ENCODE assay signal across 5 mouse cellular contexts in genomic region chr7:60352206-60352605, GRCm38 (mm10).
DNase-seq lines count a peak whose midpoint lies in the region; ATAC-seq and TF ChIP-seq lines count a peak whose summit lies in the region.
"Not testable (repeated sequence)": the region's sequence is repeated elsewhere in the genome, so short reads cannot be mapped to it uniquely, and the experiment has no call there.

No protein-coding gene starts in this region.

- H3K4me1 ChIP-seq in midbrain, embryonic 14.5 days (ENCODE audit: control insufficient read depth, insufficient read depth, low read length): not testable (repeated sequence)

- not testable (repeated sequence) for H3K9me3 ChIP-seq in midbrain, embryonic 14.5 days (ENCODE audit: control insufficient read depth, low read length)

- not testable (repeated sequence) for ATAC-seq in midbrain, embryonic 14.5 days (ENCODE audit: low FRiP score, low TSS enrichment)

- H3K27me3 ChIP-seq in midbrain, embryonic 14.5 days (ENCODE audit: control insufficient read depth, insufficient read depth, low read length): not testable (repeated sequence)

- H3K36me3 ChIP-seq in midbrain, embryonic 14.5 days (ENCODE audit: control insufficient read depth, insufficient read depth, low read length): not testable (repeated sequence)

- H3K27ac ChIP-seq in midbrain, embryonic 14.5 days (replicated peaks; ENCODE audit: low read depth, low read length): not testable (repeated sequence)

- not testable (repeated sequence) for H3K9ac ChIP-seq in midbrain, embryonic 14.5 days (replicated peaks; ENCODE audit: low read length)

- peak; percentile 0 for DNase-seq in brain, embryonic 14.5 days (ENCODE audit: low read depth)
- peak; percentile 5 for DNase-seq in kidney, adult 18-20 months
- DNase-seq in kidney, adult 8-10 months: peak; percentile 48 to 61
- peak; percentile 4 to 39 for DNase-seq in kidney, postnatal 25 days
- DNase-seq in midbrain, embryonic 14.5 days: peak; percentile 0

- H3K4me2 ChIP-seq in midbrain, embryonic 14.5 days (ENCODE audit: low read length): not testable (repeated sequence)

- not testable (repeated sequence) for TF ChIP-seq CTCF in brain, embryonic 14.5 days (IDR thresholded peaks at IDR 0.05; ENCODE audit: borderline replicate concordance, extremely low read depth, insufficient read depth, insufficient read length)

- TF ChIP-seq POLR2A in brain, embryonic 14.5 days (IDR thresholded peaks at IDR 0.05; ENCODE audit: borderline replicate concordance, extremely low read depth, insufficient read depth, insufficient read length, poor library complexity, severe bottlenecking): not testable (repeated sequence)

- H3K4me3 ChIP-seq in midbrain, embryonic 14.5 days (replicated peaks; ENCODE audit: low read depth, low read length): not testable (repeated sequence)

- WGBS in midbrain, embryonic 14.5 days: 73% methylated on average over 2 of the region's 2 CpGs

Comparison
In these comparisons a context has a peak if more than half of its experiments do, and no peak if none do; other contexts are left out.
1. DNase-seq: peak in every context shown above with its lines; median percentile 54 in kidney, adult 8-10 months; 22 in kidney, postnatal 25 days; 5 in kidney, adult 18-20 months; 0 in brain, embryonic 14.5 days; 0 in midbrain, embryonic 14.5 days.